Mouse (Mus musculus) midbrain, embryonic 14.5 days (tissue): ENCODE measurements around the gene H2al1j. TPM values are rescaled to one million over a fixed set of nuclear protein-coding genes. Genes with fewer than 3 reads are reported as not detected.

Source experiments
- ATAC-seq: fragments of 200-750 bp; cut with Nextera tagmentation; 2 replicates; pipeline ENCODE4 v1.8.0; 2017; ENCODE audit warnings: moderate number of reproducible peaks, moderate library complexity; ENCODE audit not compliant: low FRiP score, low TSS enrichment
- DNase-seq: peaks from one replicate; pipeline ENCODE4 v3.0.0-alpha.2; 2015
- H3K27ac ChIP-seq: fragments of 300-500 bp; sonication (generic); replicated peaks from 2 replicates; pipeline ENCODE4 v1.5.1; 2014; ENCODE audit warnings: mild to moderate bottlenecking, low read depth, low read length, moderate library complexity
- H3K27me3 ChIP-seq: fragments of 300-500 bp; sonication (generic); 2 replicates; pipeline ENCODE4 v1.6.1; 2014; ENCODE audit warnings: low read length, control low read depth, mixed read lengths; ENCODE audit not compliant: control insufficient read depth, insufficient read depth
- H3K36me3 ChIP-seq: fragments of 300-500 bp; sonication (generic); 2 replicates; pipeline ENCODE4 v1.6.1; 2014; ENCODE audit warnings: low read length, control low read depth; ENCODE audit not compliant: control insufficient read depth, insufficient read depth
- H3K4me1 ChIP-seq: fragments of 300-500 bp; sonication (generic); 2 replicates; pipeline ENCODE4 v1.6.1; 2014; ENCODE audit warnings: mild to moderate bottlenecking, antibody characterized with exemption, low read length, control low read depth; ENCODE audit not compliant: control insufficient read depth, insufficient read depth
- H3K4me2 ChIP-seq: fragments of 300-500 bp; sonication (generic); 2 replicates; pipeline ENCODE4 v1.6.1; 2014; ENCODE audit warnings: mild to moderate bottlenecking, low read length, moderate library complexity
- H3K4me3 ChIP-seq: fragments of 300-500 bp; sonication (generic); replicated peaks from 2 replicates; pipeline ENCODE4 v1.5.1; 2014; ENCODE audit warnings: low read depth, low read length
- H3K9ac ChIP-seq: fragments of 300-500 bp; sonication (generic); replicated peaks from 2 replicates; pipeline ENCODE4 v1.6.1; 2014; ENCODE audit warnings: mild to moderate bottlenecking, low read length, moderate library complexity
- H3K9me3 ChIP-seq: fragments of 300-500 bp; sonication (generic); 2 replicates; pipeline ENCODE4 v1.6.1; 2016; ENCODE audit warnings: low read length, control low read depth, mixed read lengths; ENCODE audit not compliant: control insufficient read depth
- WGBS: fragments of 180-500 bp; shearing (Covaris S2); extraction: QIAGEN DNeasy Blood & Tissue Kit; methylation state at CpG from one replicate; pipeline ENCODE4 v1.1.7; 2014; 5-methylcytosine and 5-hydroxymethylcytosine counted together
- polyA plus RNA-seq: library from polyadenylated mRNA; unstranded; fragments of >200 nt; fragmentation: Nextera tagmentation; extraction: Ambion mirVana; gene quantifications from 2 replicates; pipeline ENCODE4 v1.2.1, GENCODE M21; 2014

The H2al1j gene
- polyA plus RNA-seq, 1 experiment from 2014 or later = not detected

GRCm38 (mm10) chrX:11365151-11365550, 37.5 kb downstream of the H2al1j start:
- Histone ChIP-seq H3K9ac (no peak overlapping the region), H3K9me3 (no peaks in the 10 kb centered on the region), H3K4me3 (no peak overlapping the region), H3K36me3 (no peaks in the 10 kb centered on the region), H3K4me2 (no peak overlapping the region), H3K4me1 (no peaks in the 10 kb centered on the region), H3K27ac (no peak overlapping the region), H3K27me3 (no peaks in the 10 kb centered on the region)
- WGBS = 45% methylated on average over 12 of the region's 12 CpGs
- ATAC-seq (no peak), DNase-seq (peak; percentile 71)

Other genes starting within 250 kb of the H2al1j start
- not detected in 2 replicates for gene H2al1a, start 28.6 kb upstream of the H2al1j start, polyA plus RNA-seq
- not detected in 2 replicates for gene H2al1b, start 25.4 kb upstream of the H2al1j start, polyA plus RNA-seq
- not detected in 2 replicates for gene H2al1c, start 22.2 kb upstream of the H2al1j start, polyA plus RNA-seq
- not detected in 2 replicates for gene H2al1d, start 19.0 kb upstream of the H2al1j start, polyA plus RNA-seq
- gene H2al1e, start 15.9 kb upstream of the H2al1j start, polyA plus RNA-seq = not detected in 2 replicates
- gene H2al1f, start 12.7 kb upstream of the H2al1j start, polyA plus RNA-seq = not detected in 2 replicates
- gene H2al1g, start 9.6 kb upstream of the H2al1j start, polyA plus RNA-seq = not detected in 2 replicates
- not detected in 2 replicates for gene H2al1h, start 6.3 kb upstream of the H2al1j start, polyA plus RNA-seq
- gene H2al1i, start 3.2 kb upstream of the H2al1j start, polyA plus RNA-seq = not detected in 2 replicates